Mouse (Mus musculus) limb, embryonic 10.5 days (tissue): ENCODE results near the gene Nos2. TPM values are rescaled to one million over a fixed set of nuclear protein-coding genes. Genes with fewer than 3 reads are reported as not detected.
"Not testable (repeated sequence)": the region's sequence is repeated elsewhere in the genome, so short reads cannot be mapped to it uniquely, and the experiment has no call there.

Experiments
- DNase-seq: peaks from one replicate; pipeline ENCODE4 v3.0.0-alpha.2; 2017; ENCODE audit warnings: low spot score
- H3K27ac ChIP-seq: fragments of 300-500 bp; sonication (generic); 2 replicates; pipeline ENCODE4 v1.5.1; 2016; ENCODE audit warnings: mild to moderate bottlenecking
- H3K27me3 ChIP-seq: fragments of 300-500 bp; sonication (generic); 2 replicates; pipeline ENCODE4 v1.6.1; 2016; ENCODE audit warnings: low read depth, mild to moderate bottlenecking; ENCODE audit not compliant: poor library complexity, severe bottlenecking
- H3K36me3 ChIP-seq: fragments of 300-500 bp; sonication (generic); 2 replicates; pipeline ENCODE4 v1.6.1; 2016; ENCODE audit warnings: mild to moderate bottlenecking, moderate library complexity
- H3K4me1 ChIP-seq: fragments of 300-500 bp; sonication (generic); 2 replicates; pipeline ENCODE4 v1.6.1; 2016
- H3K4me3 ChIP-seq: fragments of 300-500 bp; sonication (generic); 2 replicates; pipeline ENCODE4 v1.5.1; 2016; ENCODE audit warnings: mild to moderate bottlenecking, moderate library complexity
- H3K9me3 ChIP-seq: fragments of 300-500 bp; sonication (generic); replicated peaks from 2 replicates; pipeline ENCODE4 v1.6.1; 2016; ENCODE audit warnings: mild to moderate bottlenecking
- WGBS: fragments of 180-500 bp; shearing (Covaris S2); methylation state at CpG from one replicate; pipeline ENCODE4 v1.1.7; 2016; 5-methylcytosine and 5-hydroxymethylcytosine counted together
- polyA plus RNA-seq: library from polyadenylated mRNA; unstranded; fragments of >200 nt; fragmentation: Nextera tagmentation; extraction: Ambion mirVana; gene quantifications from 2 replicates; pipeline ENCODE4 v1.2.1, GENCODE M21; 2016

The Nos2 gene
- polyA plus RNA-seq, 1 experiment from 2014 or later: 1.4 TPM

- Histone ChIP-seq H3K27ac (no peak overlapping the region), H3K9me3 (no peaks in the 10 kb centered on the region)
- whole genome bisulfite sequencing: 82% methylated on average over 10 of the region's 10 CpGs
Observed at GRCm38 (mm10) chr11:79003769-79004638, 83.4 kb downstream of the Nos2 start.

GRCm38 (mm10) chr11:79005578-79006394 is 85.2 kb downstream of the Nos2 start:
- H3K4me3 ChIP-seq: no peak overlapping the region
- no peaks in the 10 kb centered on the region for H3K36me3 ChIP-seq
- H3K4me1 ChIP-seq: peaks cover 13% of the 10 kb centered on the region
- 89% methylated on average over 14 of the region's 14 CpGs for WGBS
- H3K9me3 ChIP-seq: no peaks in the 10 kb centered on the region
- no peak for DNase-seq
- H3K27me3 ChIP-seq: no peaks in the 10 kb centered on the region
- no peak overlapping the region for H3K27ac ChIP-seq

More at GRCm38 (mm10) chr11:79003769-79004638, 83.4 kb downstream of the Nos2 start:
- peaks cover 13% of the 10 kb centered on the region for H3K4me1 ChIP-seq
- H3K27me3 ChIP-seq: no peaks in the 10 kb centered on the region
- H3K4me3 ChIP-seq: no peak overlapping the region
- no peak for DNase-seq
- no peaks in the 10 kb centered on the region for H3K36me3 ChIP-seq

DNA sequence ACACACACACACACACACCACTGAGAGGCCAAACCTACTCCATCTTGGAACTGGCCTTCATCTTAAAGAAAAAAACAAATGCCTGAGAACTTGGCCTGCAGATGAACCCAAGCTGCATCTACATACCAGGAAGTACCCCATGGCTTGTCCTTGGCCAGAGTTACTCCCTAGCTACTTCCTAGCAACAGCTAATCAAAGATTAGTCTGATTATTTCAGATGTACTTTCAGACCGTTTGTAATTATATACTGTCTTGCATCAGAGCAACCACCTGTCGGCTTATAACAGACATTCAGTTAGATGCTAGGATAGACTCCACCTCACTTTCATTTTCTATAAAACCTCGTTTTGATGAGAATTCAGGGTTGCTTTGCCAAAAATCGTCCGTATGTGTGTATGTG is 85.8 kb downstream of the Nos2 start:
- peaks cover 13% of the 10 kb centered on the region for H3K4me1 ChIP-seq
- H3K27me3 ChIP-seq: no peaks in the 10 kb centered on the region
- no peaks in the 10 kb centered on the region for H3K36me3 ChIP-seq
- no peaks in the 10 kb centered on the region for H3K9me3 ChIP-seq
- no peak overlapping the region for H3K4me3 ChIP-seq
- 79% methylated on average over 5 of the region's 5 CpGs for WGBS
- no peak for DNase-seq
- H3K27ac ChIP-seq: no peak overlapping the region

GRCm38 (mm10) chr11:79007356-79007755 is 86.8 kb downstream of the Nos2 start:
- H3K4me3 ChIP-seq, H3K27ac ChIP-seq, H3K36me3 ChIP-seq, DNase-seq, H3K9me3 ChIP-seq, H3K27me3 ChIP-seq: not testable (repeated sequence)
- H3K4me1 ChIP-seq: peaks cover 12% of the 10 kb centered on the region
- WGBS: 84% methylated on average over 3 of the region's 3 CpGs

DNA sequence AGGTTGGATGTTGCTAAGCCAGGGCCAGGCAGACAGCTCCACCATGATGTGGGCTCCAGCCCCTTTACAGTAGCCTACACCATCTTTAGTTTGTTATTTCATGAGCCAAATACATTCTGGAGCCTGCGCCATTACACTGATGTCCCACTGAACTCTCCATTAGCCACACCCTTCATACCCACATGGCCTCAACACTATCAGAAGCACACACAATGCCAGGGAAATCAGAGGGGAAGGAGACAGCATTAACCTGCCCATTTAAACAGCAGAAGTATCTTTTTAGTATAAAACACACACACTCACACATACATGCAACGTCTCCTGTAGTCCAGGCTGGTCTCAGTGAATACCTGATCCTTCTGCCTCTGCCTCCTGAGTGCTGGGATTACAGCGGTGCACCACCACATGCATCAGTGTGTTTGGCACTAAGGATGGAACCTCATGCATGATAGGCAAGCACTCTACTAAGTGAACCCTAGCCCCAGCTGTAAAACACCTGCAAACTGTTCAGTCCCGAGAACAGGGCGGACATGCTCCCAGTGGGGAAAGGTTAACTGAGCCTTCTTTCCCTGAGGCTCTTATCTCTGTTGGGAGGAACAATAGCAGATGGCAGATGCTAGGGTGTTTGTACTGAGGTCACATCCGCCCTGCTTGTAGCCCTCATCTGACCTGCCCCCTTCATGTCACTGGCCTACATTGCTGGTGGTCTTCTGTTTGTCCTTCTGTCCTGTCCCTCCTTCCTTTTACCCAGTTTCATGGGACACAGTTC is 87.6 kb downstream of the Nos2 start:
- Histone ChIP-seq H3K27me3 (no peaks in the 10 kb centered on the region), H3K4me1 (peaks cover 6% of the 10 kb centered on the region; the same call in 1 of the 2 replicates), H3K36me3 (no peaks in the 10 kb centered on the region), H3K27ac (no peak overlapping the region), H3K4me3 (no peak overlapping the region), H3K9me3 (no peaks in the 10 kb centered on the region)
- 88% methylated on average over 6 of the region's 6 CpGs for WGBS
- no peak for DNase-seq

GRCm38 (mm10) chr11:79008891-79009290 is 88.3 kb downstream of the Nos2 start:
- H3K27me3 ChIP-seq: no peaks in the 10 kb centered on the region
- H3K4me3 ChIP-seq: no peak overlapping the region
- H3K27ac ChIP-seq: no peak overlapping the region
- 91% methylated on average over 7 of the region's 7 CpGs for WGBS
- H3K36me3 ChIP-seq: no peaks in the 10 kb centered on the region
- no peaks in the 10 kb centered on the region for H3K9me3 ChIP-seq
- no peak for DNase-seq
- peaks cover 3% of the 10 kb centered on the region for H3K4me1 ChIP-seq

Other genes with a start within 250 kb of the Nos2 start
- 11.4 and 11.7 TPM in 2 replicates for gene Nlk, start 223.4 kb upstream of the Nos2 start, polyA plus RNA-seq
- gene Ccnq, start 169.1 kb upstream of the Nos2 start, polyA plus RNA-seq: 36.4 and 37.2 TPM in 2 replicates
- gene Lyrm9, start 94.2 kb upstream of the Nos2 start, polyA plus RNA-seq: 13.9 and 17.8 TPM in 2 replicates
- 1.0 and 1.8 TPM in 2 replicates for gene Lgals9, start 64.2 kb downstream of the Nos2 start, polyA plus RNA-seq
- gene Ksr1, start 225.6 kb downstream of the Nos2 start, polyA plus RNA-seq: 1.0 and 1.3 TPM in 2 replicates